Mouse (Mus musculus) embryonic fibroblast, embryonic 13.5 days (primary cell): ENCODE results near the gene Apon. TPM values are rescaled to one million over a fixed set of nuclear protein-coding genes. Genes with fewer than 3 reads are reported as not detected.

Experiments used
- H3K27ac ChIP-seq: 2 replicates; pipeline ENCODE4 v1.5.1; 2012; ENCODE audit warnings: low read length, control low read depth, inconsistent platforms; ENCODE audit not compliant: insufficient read depth
- H3K4me1 ChIP-seq: 2 replicates; pipeline ENCODE4 v1.6.1; 2011; ENCODE audit warnings: low read length; ENCODE audit not compliant: control insufficient read depth, insufficient read depth
- H3K4me3 ChIP-seq: 2 replicates; pipeline ENCODE4 v1.5.1; 2011; ENCODE audit warnings: mild to moderate bottlenecking, control low read depth, low read length; ENCODE audit not compliant: insufficient read depth
- CTCF ChIP-seq: IDR thresholded peaks from 2 replicates; pipeline ENCODE4 v1.5.1; 2011; ENCODE audit warnings: mild to moderate bottlenecking, control low read depth, low read length, moderate library complexity, borderline replicate concordance; ENCODE audit not compliant: insufficient read depth
- POLR2A ChIP-seq: IDR thresholded peaks from 2 replicates; pipeline ENCODE4 v1.6.1; 2011; ENCODE audit warnings: low read depth, mild to moderate bottlenecking, control low read depth, low read length, moderate library complexity
- polyA plus RNA-seq: library from polyadenylated mRNA; stranded (reverse); fragments of >200 nt; gene quantifications from 2 replicates; pipeline ENCODE4 v1.2.4, GENCODE M21; 2011; ENCODE audit warnings: low read depth; ENCODE audit not compliant: missing spikeins, insufficient read length

The Apon gene
- polyA plus RNA-seq, 1 experiment: 0.30 TPM

- Histone ChIP-seq H3K4me1 (no peaks in the 10 kb centered on the region), H3K27ac (no peak overlapping the region), H3K4me3 (no peak overlapping the region)
- TF ChIP-seq CTCF: no peak
- TF ChIP-seq POLR2A: no peak
Measured at GRCm38 (mm10) chr10:128214981-128215380, 38.9 kb upstream of the Apon start.

- H3K27ac ChIP-seq: no peak overlapping the region
- H3K4me1 ChIP-seq: no peaks in the 10 kb centered on the region
- H3K4me3 ChIP-seq: no peak overlapping the region
- TF ChIP-seq POLR2A (no peak), CTCF (no peak)
Measured at GRCm38 (mm10) chr10:128218387-128219117, 35.3 kb upstream of the Apon start.

- Histone ChIP-seq H3K4me1 (no peaks in the 10 kb centered on the region), H3K4me3 (no peak overlapping the region), H3K27ac (no peak overlapping the region)
- TF ChIP-seq CTCF (no peak), POLR2A (no peak)
Measured at GRCm38 (mm10) chr10:128221533-128222286, 32.2 kb upstream of the Apon start.

GRCm38 (mm10) chr10:128225064-128225463 lies 28.8 kb upstream of the Apon start:
- H3K4me3 ChIP-seq: no peak overlapping the region
- TF ChIP-seq POLR2A (no peak), CTCF (no peak)
- no peaks in the 10 kb centered on the region for H3K4me1 ChIP-seq
- no peak overlapping the region for H3K27ac ChIP-seq

- TF ChIP-seq CTCF (no peak), POLR2A (no peak)
- H3K4me3 ChIP-seq: no peak within 1 kb of the TSS
- H3K4me1 ChIP-seq: no peaks in the 10 kb centered on the region
- H3K27ac ChIP-seq: no peak within 1 kb of the TSS
Measured at GRCm38 (mm10) chr10:128225538-128225937, 28.4 kb upstream of the Apon start, which contains the start of gene Mip. Gene Mip, plus strand, starts transcription at chr10:128225838.

- H3K4me3 ChIP-seq: no peak overlapping the region
- TF ChIP-seq CTCF: no peak
- H3K27ac ChIP-seq: no peak overlapping the region
- H3K4me1 ChIP-seq: peaks cover 4% of the 10 kb centered on the region; the same call in 1 of the 2 replicates
Measured at GRCm38 (mm10) chr10:128227592-128227991, 26.3 kb upstream of the Apon start.

GRCm38 (mm10) chr10:128228009-128228408 lies 25.9 kb upstream of the Apon start:
- Histone ChIP-seq H3K4me1 (peaks cover 4% of the 10 kb centered on the region; the same call in 1 of the 2 replicates), H3K4me3 (no peak overlapping the region), H3K27ac (no peak overlapping the region)
- no peak for TF ChIP-seq CTCF

- no peak overlapping the region for H3K27ac ChIP-seq
- TF ChIP-seq CTCF: no peak
- no peak for TF ChIP-seq POLR2A
- H3K4me1 ChIP-seq: peaks cover 4% of the 10 kb centered on the region; the same call in 1 of the 2 replicates
- no peak overlapping the region for H3K4me3 ChIP-seq
Measured at GRCm38 (mm10) chr10:128230582-128230981, 23.3 kb upstream of the Apon start.

GRCm38 (mm10) chr10:128231146-128231545 lies 22.8 kb upstream of the Apon start:
- H3K27ac ChIP-seq: peak overlapping the region; percentile 96
- TF ChIP-seq CTCF (no peak), POLR2A (no peak)
- H3K4me1 ChIP-seq: peaks cover 4% of the 10 kb centered on the region; the same call in 1 of the 2 replicates
- H3K4me3 ChIP-seq: peak overlapping the region; percentile 31; the same call in 1 of the 2 replicates
